Mouse (Mus musculus): ENCODE data around the gene Usp6nl. TPM values are rescaled to one million over a fixed set of nuclear protein-coding genes. Genes with fewer than 3 reads are reported as not detected.

The Usp6nl gene
- total and polyA plus RNA-seq, 3 experiments = 2.0 to 6.6 (median 6.5) TPM

DNA sequence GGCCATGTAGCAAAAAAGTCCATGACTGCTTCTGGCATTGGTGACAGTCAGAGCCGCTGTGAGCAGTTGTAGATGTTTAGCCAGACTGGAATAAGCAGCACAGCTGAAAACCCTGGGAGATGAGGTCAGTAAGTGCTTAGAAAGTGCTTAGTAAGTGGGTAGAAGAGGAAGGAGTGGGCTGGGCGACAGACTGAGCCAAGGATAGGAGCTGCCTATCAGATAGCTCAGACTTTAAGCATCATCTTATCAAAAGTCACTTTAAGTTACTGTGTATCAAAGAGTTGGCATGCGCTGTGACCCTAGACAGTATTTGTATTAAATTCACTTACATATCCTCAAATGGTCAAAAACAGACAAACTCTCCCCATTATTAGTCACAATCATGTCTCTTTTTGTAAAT lies 37.7 kb upstream of the Usp6nl start:
- no peaks in the 10 kb centered on the region for H3K27me3 ChIP-seq (ENCODE audit: control insufficient read depth, insufficient read depth, low read length)
- H3K4me3 ChIP-seq = no peak overlapping the region
- H3K9ac ChIP-seq (ENCODE audit: low read depth, low read length) = no peak overlapping the region
- H3K36me3 ChIP-seq (ENCODE audit: control insufficient read depth, insufficient read depth, low read length) = no peaks in the 10 kb centered on the region
- intact Hi-C loops (cut with DNase I) = no loop called here
- H3K27ac ChIP-seq = no peak overlapping the region
- H3K79me2 ChIP-seq (replicated peaks; ENCODE audit: control insufficient read depth, insufficient read depth, low read length) = no peaks in the 10 kb centered on the region
- H3K4me1 ChIP-seq (ENCODE audit: control insufficient read depth, insufficient read depth, low read length) = no peaks in the 10 kb centered on the region
- no peak for DNase-seq
- no peak for TF ChIP-seq CTCF (IDR thresholded peaks at IDR 0.05)
- no peak for TF ChIP-seq POLR2A (IDR thresholded peaks at IDR 0.05; ENCODE audit: insufficient read depth, low read depth, low read length)
- no peak for TF ChIP-seq EP300 (IDR thresholded peaks at IDR 0.05; ENCODE audit: insufficient read depth, low read depth, low read length)
- 63% methylated on average over 3 of the region's 3 CpGs for WGBS

GRCm38 (mm10) chr2:6285794-6286193 lies 36.7 kb upstream of the Usp6nl start:
- TF ChIP-seq POLR2A (IDR thresholded peaks at IDR 0.05; ENCODE audit: insufficient read depth, low read depth, low read length) (no peak), CTCF (IDR thresholded peaks at IDR 0.05) (no peak), EP300 (IDR thresholded peaks at IDR 0.05; ENCODE audit: insufficient read depth, low read depth, low read length) (no peak)
- H3K4me1 ChIP-seq (ENCODE audit: control insufficient read depth, insufficient read depth, low read length) = no peaks in the 10 kb centered on the region
- intact Hi-C loops (cut with DNase I) = no loop called here
- H3K4me3 ChIP-seq = no peak overlapping the region
- no peak overlapping the region for H3K9ac ChIP-seq (ENCODE audit: low read depth, low read length)
- 38% methylated on average over 1 of the region's 1 CpGs for WGBS
- H3K36me3 ChIP-seq (ENCODE audit: control insufficient read depth, insufficient read depth, low read length) = no peaks in the 10 kb centered on the region
- no peak overlapping the region for H3K27ac ChIP-seq
- no peak for DNase-seq
- H3K79me2 ChIP-seq (replicated peaks; ENCODE audit: control insufficient read depth, insufficient read depth, low read length) = no peaks in the 10 kb centered on the region
- no peaks in the 10 kb centered on the region for H3K27me3 ChIP-seq (ENCODE audit: control insufficient read depth, insufficient read depth, low read length)

DNA sequence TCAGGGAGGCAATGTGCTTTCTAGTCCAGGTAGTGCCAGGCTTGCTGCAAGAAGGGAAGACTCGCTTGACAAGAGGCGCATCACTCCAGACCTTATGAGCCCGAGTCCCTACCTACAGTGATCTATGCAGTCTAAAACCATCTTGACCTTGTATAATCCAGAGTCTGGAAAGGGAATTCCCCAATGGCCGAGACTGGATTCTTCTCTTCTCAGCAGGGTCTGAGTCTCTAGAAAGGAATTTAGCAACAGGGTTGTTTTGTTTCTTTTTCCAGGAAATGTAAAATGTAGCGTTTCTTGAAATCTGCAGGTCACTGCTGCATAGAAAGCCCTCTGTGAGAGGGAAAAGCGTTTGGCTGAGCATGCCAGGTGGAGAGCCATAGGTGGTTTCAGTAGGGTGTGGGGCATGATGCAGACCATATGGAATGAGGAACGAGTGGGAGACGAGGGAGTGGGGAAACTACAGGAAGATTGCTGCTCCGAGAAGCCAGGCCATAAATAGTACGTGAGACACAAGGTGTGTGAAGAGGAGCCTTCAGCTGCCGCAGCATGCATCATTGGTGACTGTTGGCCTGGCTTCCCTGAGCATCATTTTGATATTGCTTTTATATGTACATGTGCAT lies 28.5 kb upstream of the Usp6nl start:
- Histone ChIP-seq H3K36me3 (ENCODE audit: control insufficient read depth, insufficient read depth, low read length) (no peaks in the 10 kb centered on the region), H3K79me2 (replicated peaks; ENCODE audit: control insufficient read depth, insufficient read depth, low read length) (no peaks in the 10 kb centered on the region), H3K27ac (no peak overlapping the region), H3K4me1 (ENCODE audit: control insufficient read depth, insufficient read depth, low read length) (no peaks in the 10 kb centered on the region; the same call in 1 of the 2 replicates), H3K9ac (ENCODE audit: low read depth, low read length) (no peak overlapping the region), H3K4me3 (no peak overlapping the region), H3K27me3 (ENCODE audit: control insufficient read depth, insufficient read depth, low read length) (no peaks in the 10 kb centered on the region)
- TF ChIP-seq CTCF (IDR thresholded peaks at IDR 0.05) (no peak), EP300 (IDR thresholded peaks at IDR 0.05; ENCODE audit: insufficient read depth, low read depth, low read length) (no peak), POLR2A (IDR thresholded peaks at IDR 0.05; ENCODE audit: insufficient read depth, low read depth, low read length) (no peak)
- WGBS = 53% methylated on average over 11 of the region's 11 CpGs
- intact Hi-C loops (cut with DNase I) = no loop called here
- DNase-seq = no peak

- Histone ChIP-seq H3K4me1 (ENCODE audit: control insufficient read depth, insufficient read depth, low read length) (no peaks in the 10 kb centered on the region; the same call in 1 of the 2 replicates), H3K9ac (ENCODE audit: low read depth, low read length) (no peak overlapping the region), H3K36me3 (ENCODE audit: control insufficient read depth, insufficient read depth, low read length) (no peaks in the 10 kb centered on the region), H3K27ac (no peak overlapping the region), H3K27me3 (ENCODE audit: control insufficient read depth, insufficient read depth, low read length) (no peaks in the 10 kb centered on the region), H3K79me2 (replicated peaks; ENCODE audit: control insufficient read depth, insufficient read depth, low read length) (no peaks in the 10 kb centered on the region), H3K4me3 (no peak overlapping the region)
- intact Hi-C loops (cut with DNase I) = no loop called here
- 36% methylated on average over 7 of the region's 7 CpGs for WGBS
- TF ChIP-seq CTCF (IDR thresholded peaks at IDR 0.05) = no peak
- no peak for TF ChIP-seq POLR2A (IDR thresholded peaks at IDR 0.05; ENCODE audit: insufficient read depth, low read depth, low read length)
- TF ChIP-seq EP300 (IDR thresholded peaks at IDR 0.05; ENCODE audit: insufficient read depth, low read depth, low read length) = no peak
- DNase-seq = no peak
Observed at GRCm38 (mm10) chr2:6294993-6295628, 27.4 kb upstream of the Usp6nl start.

DNA sequence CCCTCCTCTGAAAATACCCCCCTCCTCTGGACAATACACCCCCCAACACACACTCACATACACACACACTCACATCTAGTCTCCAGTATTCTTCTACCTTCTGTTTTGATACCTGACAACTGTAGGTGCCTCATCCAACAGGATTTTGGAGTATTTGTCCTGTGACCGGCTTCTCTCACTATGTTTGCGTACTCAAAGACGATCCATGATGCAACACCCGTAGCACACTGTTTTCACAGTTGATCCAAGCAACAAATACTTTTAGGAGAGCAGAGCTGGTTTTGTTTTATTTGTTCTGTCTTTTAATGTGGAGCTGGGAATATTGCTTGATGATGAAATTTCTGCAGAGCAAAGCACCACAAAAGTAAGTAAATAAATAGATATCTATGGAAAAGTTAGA lies 17.7 kb upstream of the Usp6nl start:
- Histone ChIP-seq H3K4me1 (ENCODE audit: control insufficient read depth, insufficient read depth, low read length) (no peaks in the 10 kb centered on the region), H3K27me3 (ENCODE audit: control insufficient read depth, insufficient read depth, low read length) (no peaks in the 10 kb centered on the region)
- WGBS = 95% methylated on average over 4 of the region's 4 CpGs

DNA sequence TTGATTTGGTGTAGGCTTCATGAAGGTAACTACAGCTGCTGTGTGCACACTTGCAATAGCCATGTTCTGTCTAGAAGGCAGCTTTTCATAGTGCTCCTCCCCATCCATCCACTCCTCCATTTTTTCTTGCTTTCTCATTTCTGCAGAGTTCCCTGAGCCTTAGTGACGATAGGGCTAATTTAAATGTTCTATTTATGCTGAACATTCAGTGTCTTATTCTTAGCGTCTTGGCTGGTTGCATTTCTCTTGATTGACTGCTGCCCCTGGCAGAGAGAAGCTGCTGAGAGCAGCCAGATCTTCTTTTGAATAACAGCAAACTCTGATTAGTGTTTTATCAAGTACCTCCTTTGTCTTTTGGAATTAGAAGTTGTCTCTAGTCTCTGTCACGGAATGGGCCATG lies 15.6 kb upstream of the Usp6nl start:
- Histone ChIP-seq H3K36me3 (ENCODE audit: control insufficient read depth, insufficient read depth, low read length) (no peaks in the 10 kb centered on the region), H3K4me3 (no peak overlapping the region), H3K27ac (no peak overlapping the region), H3K27me3 (ENCODE audit: control insufficient read depth, insufficient read depth, low read length) (no peaks in the 10 kb centered on the region), H3K79me2 (replicated peaks; ENCODE audit: control insufficient read depth, insufficient read depth, low read length) (no peaks in the 10 kb centered on the region), H3K4me1 (ENCODE audit: control insufficient read depth, insufficient read depth, low read length) (no peaks in the 10 kb centered on the region), H3K9ac (ENCODE audit: low read depth, low read length) (no peak overlapping the region)
- no peak for DNase-seq
- 38% methylated on average over 3 of the region's 3 CpGs for WGBS
- intact Hi-C loops (cut with DNase I) = no loop called here
- TF ChIP-seq CTCF (IDR thresholded peaks at IDR 0.05) (no peak), POLR2A (IDR thresholded peaks at IDR 0.05; ENCODE audit: insufficient read depth, low read depth, low read length) (no peak), EP300 (IDR thresholded peaks at IDR 0.05; ENCODE audit: insufficient read depth, low read depth, low read length) (no peak)

More for the DNA sequence above, 17.7 kb upstream of the Usp6nl start:
- DNase-seq = no peak
- TF ChIP-seq CTCF (IDR thresholded peaks at IDR 0.05) = no peak
- no peak for TF ChIP-seq EP300 (IDR thresholded peaks at IDR 0.05; ENCODE audit: insufficient read depth, low read depth, low read length)
- no peak for TF ChIP-seq POLR2A (IDR thresholded peaks at IDR 0.05; ENCODE audit: insufficient read depth, low read depth, low read length)
- H3K36me3 ChIP-seq (ENCODE audit: control insufficient read depth, insufficient read depth, low read length) = no peaks in the 10 kb centered on the region
- intact Hi-C loops (cut with DNase I) = no loop called here
- H3K9ac ChIP-seq (ENCODE audit: low read depth, low read length) = no peak overlapping the region
- no peak overlapping the region for H3K4me3 ChIP-seq
- no peak overlapping the region for H3K27ac ChIP-seq
- H3K79me2 ChIP-seq (replicated peaks; ENCODE audit: control insufficient read depth, insufficient read depth, low read length) = no peaks in the 10 kb centered on the region

Data from heart, adult 2 months (tissue).